Mouse (Mus musculus): Measurements from ENCODE around the gene Iqcm.
"Not testable (repeated sequence)": the region's sequence is repeated elsewhere in the genome, so short reads cannot be mapped to it uniquely, and the experiment has no call there.

Iqcm gene

GRCm38 (mm10) chr8:75448394-75448793 lies at the start of gene Iqcm:
Gene Iqcm (plus strand): TSS chr8:75448694.
- no peak for DNase-seq (ENCODE audit: low read depth in 2 of 2, low spot score in 2 of 2)

DNA sequence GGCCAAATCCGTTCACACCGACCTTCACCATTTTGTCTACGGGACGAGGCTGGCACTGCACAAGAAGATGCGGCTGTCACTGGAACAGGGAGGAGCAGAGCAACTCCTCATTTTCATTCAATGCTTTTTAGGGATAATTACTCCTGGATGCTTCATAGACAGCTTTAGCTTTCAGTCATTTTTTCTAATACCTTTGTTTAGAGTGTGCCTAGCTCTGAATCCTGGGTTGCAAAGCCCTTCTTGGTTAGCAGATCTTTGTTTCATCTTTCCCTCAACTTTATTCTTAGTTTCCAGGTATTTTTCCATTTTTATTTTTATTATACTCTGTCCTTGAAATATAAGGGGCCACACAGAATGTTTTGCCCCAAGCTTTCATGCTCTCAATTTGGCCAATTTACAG lies 42.0 kb upstream of the Iqcm start, which contains the start of gene Gm10358:
TSS of gene Gm10358 (minus strand) at position 101 of the 400 bp plus-strand sequence.
- DNase-seq (ENCODE audit: low read depth in 2 of 2, low spot score in 2 of 2), result no peak

- not testable (repeated sequence) for DNase-seq (ENCODE audit: low read depth in 2 of 2, low spot score in 2 of 2)
Observed at GRCm38 (mm10) chr8:75415696-75416095, 32.8 kb upstream of the Iqcm start.

DNA sequence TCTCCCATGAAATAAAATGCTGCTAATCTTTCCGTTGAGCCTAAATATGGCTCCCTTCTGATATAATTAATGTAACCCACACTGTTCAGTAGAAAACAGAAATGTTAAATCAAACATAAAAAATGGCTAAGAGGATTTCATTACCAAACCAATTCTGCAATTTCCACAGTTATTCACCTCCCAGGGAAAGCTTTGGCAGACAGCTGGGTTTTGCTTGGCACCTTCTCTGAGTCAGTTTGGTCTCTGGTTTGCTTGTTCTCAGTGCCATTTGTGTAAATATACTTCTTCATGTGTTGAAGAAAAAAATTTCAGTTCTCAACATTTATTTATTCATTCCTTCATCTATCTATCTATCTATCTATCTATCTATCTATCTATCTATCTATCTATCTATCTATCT lies 28.3 kb downstream of the Iqcm start:
- DNase-seq (ENCODE audit: low read depth in 2 of 2, low spot score in 2 of 2), result no peak

GRCm38 (mm10) chr8:75489035-75489678 lies 40.7 kb downstream of the Iqcm start:
- no peak for DNase-seq (ENCODE audit: low read depth in 2 of 2, low spot score in 2 of 2)

- no peak for DNase-seq (ENCODE audit: low read depth in 2 of 2, low spot score in 2 of 2)
Observed at GRCm38 (mm10) chr8:75509299-75509698, 60.8 kb downstream of the Iqcm start.

DNA sequence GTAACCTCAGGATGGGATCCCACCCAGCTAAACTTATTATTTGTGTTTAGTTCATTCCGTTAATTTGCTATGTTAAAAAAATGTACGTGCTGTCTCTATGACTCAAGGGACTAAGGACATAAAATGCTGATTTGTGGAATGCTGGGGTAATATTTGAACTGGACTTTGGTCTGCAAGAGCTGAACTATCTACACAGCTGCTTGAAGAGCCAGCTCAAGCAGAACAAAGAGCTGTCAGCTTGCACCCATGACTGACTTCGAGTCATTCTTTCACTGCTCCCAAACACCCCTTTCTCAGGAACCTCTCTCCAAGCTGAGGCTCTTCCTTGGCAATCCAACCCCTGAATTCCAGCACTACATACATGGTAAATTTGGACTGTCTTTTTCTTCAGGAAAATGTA lies 65.3 kb downstream of the Iqcm start:
- no peak for DNase-seq (ENCODE audit: low read depth in 2 of 2, low spot score in 2 of 2)

DNA sequence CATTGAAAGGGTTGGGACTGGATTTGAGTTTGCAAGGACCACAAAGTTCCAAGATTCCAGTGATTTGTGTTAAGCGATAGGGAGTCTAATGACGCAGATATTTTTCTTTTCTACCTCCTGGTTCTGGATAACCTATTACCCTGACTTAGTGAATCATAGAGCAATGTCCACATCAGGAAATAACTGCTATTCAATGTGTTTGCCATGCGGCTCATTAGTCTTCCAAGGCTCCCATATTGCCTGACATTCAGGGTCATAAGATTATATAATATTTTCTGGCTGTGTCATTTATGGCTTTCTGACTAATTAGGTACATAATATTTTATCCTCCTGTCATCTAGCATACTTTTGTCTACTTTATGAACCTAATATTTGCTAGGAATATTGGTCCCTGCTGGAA lies 100.8 kb downstream of the Iqcm start:
- DNase-seq (ENCODE audit: low read depth in 2 of 2, low spot score in 2 of 2), result no peak

GRCm38 (mm10) chr8:75596281-75596680 lies 147.8 kb downstream of the Iqcm start:
- DNase-seq (ENCODE audit: low read depth in 2 of 2, low spot score in 2 of 2), result no peak

- no peak for DNase-seq (ENCODE audit: low read depth in 2 of 2, low spot score in 2 of 2)
Observed at GRCm38 (mm10) chr8:75642958-75643357, 194.5 kb downstream of the Iqcm start.

DNA sequence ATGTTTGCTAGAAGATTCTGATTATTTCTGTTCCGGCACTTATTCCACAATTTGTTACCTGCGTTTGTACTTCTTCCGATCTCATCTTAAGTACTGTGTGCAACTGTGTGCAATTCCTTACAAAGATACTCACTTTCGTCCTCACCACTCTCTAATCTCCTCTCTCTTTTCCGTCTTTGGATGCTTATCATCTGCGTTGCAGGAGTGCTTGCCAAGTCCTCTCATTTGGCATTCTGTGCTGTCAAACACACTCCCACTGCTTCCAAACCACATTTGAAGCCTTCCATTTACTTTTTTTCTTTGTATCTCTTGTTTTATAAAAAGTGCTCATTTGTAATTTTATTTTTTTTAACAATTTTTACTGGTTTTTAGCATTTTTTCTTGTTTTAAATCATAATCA lies 210.8 kb downstream of the Iqcm start:
- no peak for DNase-seq (ENCODE audit: low read depth in 2 of 2, low spot score in 2 of 2)

DNA sequence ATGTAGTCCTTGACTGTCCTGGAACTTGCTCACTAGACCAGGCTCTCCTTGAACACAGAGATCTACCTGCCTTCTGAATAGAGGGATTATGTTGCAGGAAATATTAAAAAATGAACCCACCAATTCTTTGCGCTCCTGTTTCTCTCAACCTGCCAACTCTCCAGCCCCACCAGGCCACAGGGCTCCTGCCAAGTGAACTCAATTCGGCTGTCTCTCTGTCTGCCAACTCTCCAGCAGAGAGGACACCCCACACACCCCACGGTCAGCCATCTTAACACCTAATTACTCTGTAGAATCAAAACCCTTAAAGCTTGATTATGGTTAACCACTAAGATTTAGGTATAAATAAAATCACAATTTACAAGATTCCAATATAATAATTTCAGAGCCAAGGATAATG lies 298.1 kb downstream of the Iqcm start:
- no peak for DNase-seq (ENCODE audit: low read depth in 2 of 2, low spot score in 2 of 2)

DNA sequence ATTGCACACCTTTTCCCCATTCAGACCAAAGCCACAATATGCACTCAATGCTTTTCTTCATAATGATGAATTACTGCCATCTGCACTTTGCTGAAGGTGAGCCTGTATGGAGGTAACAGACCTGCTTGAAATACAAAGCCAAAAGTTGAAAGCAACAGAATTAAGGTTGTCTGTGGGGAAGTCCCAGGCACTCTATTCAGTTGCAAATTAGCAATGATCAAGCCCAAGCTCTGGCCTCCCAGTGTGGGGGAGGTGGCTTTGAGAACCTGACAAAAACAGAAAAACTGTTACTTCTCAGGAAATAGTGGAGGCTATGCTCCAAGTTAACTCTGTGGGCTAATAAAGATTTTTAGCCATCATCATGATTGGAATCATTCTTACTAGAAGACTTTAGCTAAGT lies 307.1 kb downstream of the Iqcm start:
- DNase-seq (ENCODE audit: low read depth in 2 of 2, low spot score in 2 of 2), result no peak

- no peak for DNase-seq (ENCODE audit: low read depth in 2 of 2, low spot score in 2 of 2)
Observed at GRCm38 (mm10) chr8:75828468-75829132, 380.1 kb downstream of the Iqcm start.

DNA sequence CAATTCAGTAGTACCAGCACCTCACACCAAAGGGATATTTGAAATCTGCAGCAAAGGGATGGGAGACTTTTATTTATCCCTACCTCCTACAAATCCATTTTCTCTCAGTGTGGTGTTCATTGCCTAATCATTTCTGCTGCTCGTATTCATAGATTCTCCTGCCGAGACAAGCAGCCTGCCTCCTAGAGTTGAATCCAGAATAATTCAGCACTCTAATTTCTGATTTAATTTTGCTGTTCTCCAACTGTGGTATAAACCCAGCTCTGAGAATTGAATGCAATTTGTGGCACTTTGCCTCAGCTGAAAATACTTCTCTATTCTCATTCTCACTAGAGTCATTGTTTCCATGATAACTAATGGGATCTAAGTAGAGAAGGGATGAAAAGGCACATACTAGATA lies 386.8 kb downstream of the Iqcm start:
- DNase-seq (ENCODE audit: low read depth in 2 of 2, low spot score in 2 of 2), result no peak

- DNase-seq (ENCODE audit: low read depth in 2 of 2, low spot score in 2 of 2), result no peak
Observed at GRCm38 (mm10) chr8:75917603-75918344, 469.3 kb downstream of the Iqcm start.

DNA sequence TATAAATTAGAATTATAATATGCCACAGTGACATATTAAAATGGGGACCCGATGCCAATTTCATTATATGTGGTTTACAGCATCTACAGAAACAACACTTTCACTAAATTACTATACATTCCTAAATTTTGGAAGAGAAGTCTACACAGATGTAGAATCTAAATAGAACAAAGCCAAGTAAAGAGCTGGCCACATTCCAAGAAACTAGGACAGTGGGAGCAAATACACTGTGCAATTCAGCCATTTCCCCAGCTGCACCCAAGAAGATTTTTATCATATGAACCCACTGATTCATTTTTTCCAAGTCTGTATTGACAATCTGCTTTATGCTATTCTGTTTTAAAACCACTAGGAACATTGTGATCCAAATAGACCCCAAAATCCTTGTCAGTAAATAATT lies 500.7 kb downstream of the Iqcm start:
- no peak for DNase-seq (ENCODE audit: low read depth in 2 of 2, low spot score in 2 of 2)

DNA sequence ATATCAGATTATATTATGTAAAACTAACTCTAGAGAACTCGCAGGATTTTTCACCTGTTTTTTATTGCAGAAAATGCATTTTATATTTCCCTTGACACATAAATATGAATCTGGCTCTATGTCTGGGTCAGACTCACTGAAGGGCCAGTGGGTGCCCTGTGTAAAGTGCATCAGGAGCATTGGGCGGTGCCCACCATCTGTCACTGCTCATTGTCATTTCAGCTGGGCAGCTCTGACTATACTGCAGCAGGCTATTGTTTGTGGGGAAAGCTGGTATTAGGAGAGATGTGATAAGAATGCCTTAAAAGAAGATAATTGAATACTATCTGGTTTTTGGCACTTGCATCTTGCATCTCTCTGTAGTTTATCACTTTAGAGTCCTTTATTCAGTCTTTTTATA lies 507.5 kb downstream of the Iqcm start:
- no peak for DNase-seq (ENCODE audit: low read depth in 2 of 2, low spot score in 2 of 2)

GRCm38 (mm10) chr8:76018501-76018900 lies 570.0 kb downstream of the Iqcm start:
- DNase-seq (ENCODE audit: low read depth in 2 of 2, low spot score in 2 of 2), result no peak

Measured in CD8-positive naive resting alpha-beta T cell, adult 2 months (primary cell).